Mouse (Mus musculus): ENCODE results near the gene Suv39h1.
"Not testable (repeated sequence)": the region's sequence is repeated elsewhere in the genome, so short reads cannot be mapped to it uniquely, and the experiment has no call there.

The Suv39h1 gene

DNA sequence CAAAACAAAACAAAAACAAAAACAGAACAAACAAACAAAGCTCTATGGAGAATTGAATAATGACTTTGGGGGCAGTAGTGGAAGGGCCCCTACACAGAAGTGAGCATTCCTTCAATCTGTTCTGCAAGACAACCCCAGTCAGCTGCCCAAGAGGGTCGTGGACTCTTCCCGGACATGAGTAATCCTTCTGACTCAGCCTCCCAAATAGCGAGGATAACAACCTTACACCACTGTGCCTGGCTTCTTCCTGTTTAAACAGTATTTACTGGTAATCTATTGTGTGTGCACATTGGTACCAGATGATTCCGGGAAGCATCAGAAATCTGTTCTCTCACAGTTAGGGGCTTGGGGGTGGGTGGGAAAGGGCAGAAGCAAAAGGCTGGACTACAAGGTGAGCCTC lies 47.7 kb downstream of the Suv39h1 start:
- DNase-seq (ENCODE audit: low read depth in 1 of 2, low spot score in 2 of 2), result no peak

GRCm38 (mm10) chrX:8024795-8025194 lies 49.8 kb downstream of the Suv39h1 start:
- DNase-seq (ENCODE audit: low read depth in 1 of 2, low spot score in 2 of 2), result no peak

DNA sequence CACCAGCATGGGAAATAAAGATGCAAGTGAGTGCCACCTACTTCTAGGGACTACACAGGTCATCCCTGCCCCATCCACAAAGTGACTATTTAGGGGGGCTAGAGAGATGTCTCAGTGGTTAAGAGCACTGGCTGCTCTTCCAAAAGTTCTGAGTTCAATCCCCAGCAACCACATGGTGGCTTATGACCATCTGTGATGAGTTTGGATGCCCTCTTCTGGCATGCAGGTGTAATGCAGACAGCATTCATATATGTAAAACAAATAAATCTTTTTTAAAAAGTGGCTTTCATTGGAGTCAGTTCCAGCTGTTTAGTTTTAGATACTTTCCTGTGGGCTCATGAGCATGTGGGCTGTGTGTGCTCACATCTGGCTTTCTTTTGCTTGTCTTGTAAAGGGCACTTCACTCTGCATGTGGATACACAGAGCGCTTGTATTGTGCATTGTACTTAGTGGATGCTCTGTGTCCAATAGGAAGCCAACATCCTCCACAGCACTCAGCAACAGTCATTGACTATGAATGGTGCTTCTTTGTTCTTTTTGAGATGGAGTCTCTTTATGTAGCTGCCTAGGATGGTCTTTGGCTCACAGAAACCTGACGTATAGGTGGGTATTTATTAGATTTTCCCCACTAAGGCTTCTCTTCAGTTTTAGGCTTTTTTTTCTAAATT lies 54.3 kb downstream of the Suv39h1 start:
- DNase-seq (ENCODE audit: low read depth in 1 of 2, low spot score in 2 of 2), result no peak

DNA sequence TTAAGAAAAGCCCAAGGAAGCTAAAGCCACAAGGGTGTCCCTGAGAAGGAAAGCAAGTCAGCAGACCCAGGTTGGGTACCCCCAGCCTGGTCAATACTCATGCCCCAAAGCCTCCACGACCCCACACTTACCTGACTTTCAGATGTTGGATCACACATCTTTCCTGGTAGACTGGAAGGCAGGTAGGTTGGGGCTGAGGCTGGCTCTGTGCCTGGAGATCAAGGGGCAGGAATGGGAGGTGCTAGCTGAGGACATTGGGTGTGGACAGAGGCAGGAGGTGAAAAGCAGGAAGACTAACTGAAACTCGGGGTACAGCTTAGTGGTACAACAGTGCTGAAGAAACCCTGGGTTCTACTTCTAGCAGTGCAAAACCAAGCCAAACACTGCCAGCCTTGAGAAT lies 56.3 kb downstream of the Suv39h1 start, which contains the start of gene Glod5:
Gene Glod5 (minus strand): TSS at position 207 of the 400 bp plus-strand sequence.
- no peak for DNase-seq (ENCODE audit: low read depth in 1 of 2, low spot score in 2 of 2)

GRCm38 (mm10) chrX:8017142-8017541 lies 57.4 kb downstream of the Suv39h1 start:
- DNase-seq (ENCODE audit: low read depth in 1 of 2, low spot score in 2 of 2), result no peak

DNA sequence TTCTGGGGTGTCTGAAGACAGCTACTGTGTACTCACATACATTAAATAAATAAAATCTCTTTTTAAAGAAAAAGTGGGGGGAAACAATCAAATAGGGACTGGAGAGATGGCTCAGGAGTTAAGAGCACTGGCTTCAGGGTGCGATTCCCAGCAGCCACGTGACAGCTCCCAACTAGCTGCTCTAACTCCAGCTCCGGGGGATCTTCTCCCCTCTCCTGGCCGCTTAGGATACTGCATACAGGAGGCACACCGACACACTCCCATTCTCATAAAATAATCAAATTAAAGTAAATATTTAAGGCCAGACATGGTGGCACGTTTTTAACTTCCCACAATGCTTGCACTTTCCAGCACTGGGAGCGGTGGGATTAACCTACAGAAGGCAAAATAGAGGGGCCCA lies 58.9 kb downstream of the Suv39h1 start:
- not testable (repeated sequence) for DNase-seq (ENCODE audit: low read depth in 1 of 2, low spot score in 2 of 2)

- no peak for DNase-seq (ENCODE audit: low read depth in 1 of 2, low spot score in 2 of 2)
Observed at GRCm38 (mm10) chrX:8013569-8014314, 60.8 kb downstream of the Suv39h1 start.

GRCm38 (mm10) chrX:8013157-8013556 lies 61.4 kb downstream of the Suv39h1 start:
- no peak for DNase-seq (ENCODE audit: low read depth in 1 of 2, low spot score in 2 of 2)
